Mouse (Mus musculus) G1E (cell line): ENCODE measurements around the gene Gm10318.

Experiments used
- CTCF ChIP-seq: IDR thresholded peaks from 2 replicates; pipeline ENCODE4 v1.5.1; 2012; ENCODE audit warnings: low read depth, low read length, inconsistent platforms, mixed read lengths
- GATA1 ChIP-seq: IDR thresholded peaks from 2 replicates; pipeline ENCODE4 v1.6.1; 2012; ENCODE audit warnings: borderline replicate concordance, low read length, inconsistent platforms, mixed read lengths
- GATA2 ChIP-seq: IDR thresholded peaks from 2 replicates; pipeline ENCODE4 v1.6.1; 2012; ENCODE audit warnings: low read depth, low read length, inconsistent platforms, borderline replicate concordance
- POLR2AphosphoS5 ChIP-seq: IDR thresholded peaks from 2 replicates; pipeline ENCODE4 v1.6.1; 2012; ENCODE audit warnings: low read depth, low read length, inconsistent platforms; ENCODE audit not compliant: insufficient replicate concordance
- TAL1 ChIP-seq: conservative IDR thresholded peaks from 2 replicates; pipeline ENCODE4 v1.6.1; 2012; ENCODE audit warnings: low read depth, low read length, inconsistent platforms, mixed read lengths

- TF ChIP-seq GATA2 (no peak), POLR2AphosphoS5 (no peak), GATA1 (no peak), CTCF (no peak), TAL1 (no peak)
Observed at GRCm38 (mm10) chr10:77890987-77891565, 38.4 kb downstream of the Gm10318 start.
